Mouse (Mus musculus) adrenal gland, adult 2 months (tissue): ENCODE data around the gene Vipr2. TPM values are rescaled to one million over a fixed set of nuclear protein-coding genes. Genes with fewer than 3 reads are reported as not detected.

Source experiments
- DNase-seq: peaks from one replicate; pipeline ENCODE4 v3.0.0; 2021
- polyA plus RNA-seq: library from polyadenylated mRNA; depleted of rRNA; stranded (reverse); fragments of >200 nt; gene quantifications from 2 replicates; pipeline ENCODE4 v1.2.3, GENCODE M21; 2012
- total RNA-seq, 2 experiments: library from RNA; stranded (reverse); gene quantifications; 2 replicates each; pipeline ENCODE4 v1.2.3; 2021

Gene Vipr2
- total and polyA plus RNA-seq, 3 experiments = 0.28 to 0.38 (median 0.29) TPM

DNA sequence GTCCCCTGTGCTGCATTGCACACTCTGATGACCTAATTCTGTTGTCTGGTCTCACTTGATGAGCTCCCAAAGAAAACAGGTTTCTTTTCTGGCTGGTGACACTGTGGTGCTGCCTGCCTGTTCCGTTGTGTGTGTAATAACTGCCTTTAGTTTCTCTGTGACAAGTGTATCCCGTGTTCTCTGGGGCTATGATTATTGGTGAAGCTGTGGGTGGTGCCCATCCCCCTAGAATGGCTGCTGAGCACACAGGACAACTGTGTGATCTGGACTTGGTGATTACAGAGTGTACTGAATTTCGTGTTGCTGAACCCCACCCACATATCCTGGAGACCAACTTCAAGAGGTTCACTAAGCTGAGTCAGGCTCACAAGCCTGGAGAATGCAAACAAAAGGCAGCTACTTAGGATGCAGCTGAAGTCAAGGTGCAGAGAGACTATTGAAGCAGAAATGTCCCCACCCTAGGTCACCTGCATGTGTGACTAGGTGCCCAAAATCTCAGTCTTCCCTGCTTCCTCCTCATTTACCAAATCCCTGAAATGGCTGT is 18.9 kb downstream of the Vipr2 start:
- DNase-seq = no peak

DNA sequence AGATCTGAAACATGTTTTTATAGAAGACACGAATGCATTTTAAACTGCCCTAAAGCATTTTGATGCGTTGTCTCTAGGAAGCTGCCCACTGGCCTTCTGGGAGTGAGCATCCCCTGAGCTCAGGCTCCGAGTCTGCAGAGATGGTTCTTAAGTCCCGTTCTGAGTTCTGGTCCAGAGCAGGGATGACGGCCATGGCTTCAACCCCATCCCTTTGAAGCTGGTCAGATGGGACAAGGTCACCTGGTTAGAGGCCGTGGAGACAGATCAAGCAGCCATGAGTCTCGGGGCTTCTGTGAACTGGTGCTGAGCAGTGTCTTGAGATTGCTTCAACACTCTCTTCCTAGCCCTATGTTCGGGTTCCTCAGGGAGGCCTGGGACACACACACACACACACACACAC is 19.6 kb downstream of the Vipr2 start:
- no peak for DNase-seq

DNA sequence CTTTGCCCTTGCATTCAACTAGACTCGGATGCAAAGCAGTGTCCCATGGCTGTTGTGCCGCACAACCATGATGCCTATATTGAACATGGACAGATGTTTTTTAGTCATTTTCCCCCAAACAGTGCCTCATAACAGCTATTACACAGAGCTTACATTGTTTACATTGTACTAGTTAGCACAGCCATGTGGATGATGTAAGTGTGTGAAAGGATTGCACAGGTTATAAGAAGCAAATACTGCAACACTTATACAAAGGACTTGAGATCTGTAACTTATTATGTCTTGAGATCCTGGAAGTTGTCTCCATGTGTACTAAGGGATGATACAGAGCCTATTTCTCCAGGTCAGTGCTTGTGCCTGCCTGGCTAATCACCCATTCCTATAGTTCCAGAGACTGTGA is 24.4 kb downstream of the Vipr2 start:
- no peak for DNase-seq

GRCm38 (mm10) chr12:116109451-116110353 is 32.2 kb downstream of the Vipr2 start:
- no peak for DNase-seq

DNA sequence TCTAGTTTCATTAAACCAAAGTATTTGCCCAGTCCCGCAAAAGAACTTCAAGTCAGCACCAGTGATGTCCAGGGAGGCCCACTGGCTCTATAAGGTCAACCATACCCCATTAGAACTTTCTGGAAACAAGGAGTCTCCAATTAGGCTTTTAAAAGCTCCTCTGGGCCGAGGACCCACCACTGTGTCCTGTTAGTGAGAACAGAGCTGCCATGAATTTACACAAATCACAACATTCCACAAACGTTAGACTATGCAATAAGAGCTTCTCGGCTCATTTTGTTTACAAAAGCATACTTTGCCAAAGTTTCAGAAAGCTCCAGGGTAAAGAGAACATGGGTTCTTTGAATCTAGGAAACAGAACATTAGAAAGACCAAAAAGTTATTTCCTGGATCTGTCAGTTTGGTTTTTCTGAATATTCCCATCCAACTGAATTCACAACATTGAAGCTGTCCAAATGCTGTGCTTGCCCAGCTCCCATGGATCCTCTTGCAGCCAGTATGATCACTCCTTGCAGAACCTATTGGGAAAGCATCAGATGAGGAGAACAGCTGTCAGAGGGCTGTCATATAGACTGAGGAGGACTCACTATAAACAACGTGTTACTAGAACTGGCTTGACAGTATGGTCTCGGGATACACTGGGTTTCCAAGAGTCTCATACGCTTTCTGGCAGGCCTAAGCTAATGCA is 33.6 kb downstream of the Vipr2 start:
- no peak for DNase-seq

DNA sequence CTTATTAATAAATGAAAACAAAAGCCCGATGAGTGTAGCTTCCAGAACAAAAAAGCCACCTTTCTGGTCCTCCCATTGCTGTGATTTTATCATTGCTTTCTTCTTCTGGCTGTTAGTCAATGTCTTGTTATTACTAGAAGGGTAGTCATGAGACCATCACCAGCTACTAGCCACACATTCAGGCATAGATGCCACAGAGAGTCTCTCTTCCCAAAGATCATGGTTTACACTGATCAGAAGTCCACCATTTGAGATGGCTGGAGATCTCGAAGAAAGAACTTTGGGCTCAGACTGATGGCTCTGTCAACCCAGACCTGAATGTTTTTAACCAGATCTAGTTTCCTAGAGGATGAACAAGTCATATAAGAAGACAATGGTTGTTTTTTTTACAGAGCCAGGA is 38.3 kb downstream of the Vipr2 start:
- DNase-seq = no peak

- no peak for DNase-seq
Observed at GRCm38 (mm10) chr12:116116455-116116854, 38.9 kb downstream of the Vipr2 start.

- no peak for DNase-seq
Observed at GRCm38 (mm10) chr12:116117352-116117929, 39.9 kb downstream of the Vipr2 start.

GRCm38 (mm10) chr12:116119001-116119400 is 41.5 kb downstream of the Vipr2 start:
- DNase-seq = no peak

DNA sequence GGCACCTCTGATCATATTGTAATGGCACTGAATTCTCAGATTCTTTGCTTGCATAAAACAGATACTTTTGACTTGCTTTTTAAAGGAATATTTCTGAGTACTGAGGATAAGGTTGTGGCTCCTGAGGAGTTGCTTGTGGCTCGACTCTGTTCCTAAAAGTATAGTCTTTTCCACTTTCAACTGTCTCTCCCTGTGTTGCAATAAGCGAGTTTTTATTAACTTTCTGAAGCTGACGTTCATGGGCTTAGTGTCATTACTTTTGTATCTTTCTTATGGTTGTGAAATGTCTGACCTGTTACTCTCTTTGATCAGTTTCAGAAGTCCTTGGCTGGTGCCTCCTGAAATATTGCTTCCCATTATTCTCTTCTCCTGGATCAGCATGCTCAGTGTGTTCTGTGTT is 46.3 kb downstream of the Vipr2 start:
- DNase-seq = no peak

DNA sequence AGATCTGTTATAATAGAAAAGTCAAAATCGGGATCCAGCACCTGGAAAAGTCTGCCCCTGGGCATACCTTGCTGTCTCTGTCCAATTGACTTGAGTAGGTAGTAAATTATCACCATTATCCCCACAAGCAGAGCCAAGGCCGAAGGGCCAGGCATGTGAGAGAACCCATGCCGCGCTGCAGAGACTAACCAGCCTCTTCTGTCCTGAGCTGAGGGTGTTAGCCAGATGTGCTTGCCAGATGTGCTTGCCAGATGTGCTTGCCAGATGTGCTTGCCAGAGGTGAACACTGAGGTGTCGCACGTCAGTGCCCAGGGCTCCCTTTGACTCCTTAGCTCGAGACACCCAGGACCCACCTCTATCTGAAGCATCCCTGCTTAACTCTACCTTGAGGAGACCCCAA is 53.4 kb downstream of the Vipr2 start:
- no peak for DNase-seq

DNA sequence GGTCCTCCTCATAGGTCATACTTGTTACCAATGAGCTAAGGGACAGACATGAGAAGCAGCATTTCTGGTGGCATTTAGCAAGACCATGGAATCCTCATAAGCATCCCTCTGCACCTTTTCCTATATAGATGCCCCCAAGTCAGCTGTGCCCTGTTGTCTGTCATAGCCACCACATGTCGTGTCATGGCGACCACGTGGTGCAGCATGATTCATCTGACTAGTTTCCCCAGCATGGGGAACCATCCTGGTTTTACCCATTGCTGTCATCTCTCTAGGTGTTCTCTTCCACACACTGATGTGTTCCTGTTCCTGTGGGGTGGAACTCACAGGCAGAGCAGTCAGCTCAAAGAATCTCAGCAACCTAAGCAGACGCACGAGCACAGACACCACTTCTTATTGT is 55.4 kb downstream of the Vipr2 start:
- no peak for DNase-seq

DNA sequence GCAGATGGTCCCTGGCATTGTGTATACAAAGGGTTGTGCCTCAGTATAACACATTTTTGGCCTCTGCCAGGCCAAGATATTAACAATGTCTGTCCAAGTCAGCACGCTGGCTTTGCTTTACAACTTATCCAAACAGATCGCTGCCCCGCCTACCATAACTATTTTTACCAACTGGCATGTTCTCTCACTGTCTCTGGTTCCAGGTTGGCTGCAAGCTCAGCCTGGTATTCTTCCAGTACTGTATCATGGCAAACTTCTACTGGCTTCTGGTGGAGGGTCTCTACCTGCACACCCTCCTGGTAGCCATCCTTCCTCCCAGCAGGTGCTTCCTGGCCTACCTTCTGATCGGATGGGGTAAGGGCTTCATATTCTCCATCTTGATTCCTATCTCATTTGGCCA is 58.4 kb downstream of the Vipr2 start:
- DNase-seq = no peak

DNA sequence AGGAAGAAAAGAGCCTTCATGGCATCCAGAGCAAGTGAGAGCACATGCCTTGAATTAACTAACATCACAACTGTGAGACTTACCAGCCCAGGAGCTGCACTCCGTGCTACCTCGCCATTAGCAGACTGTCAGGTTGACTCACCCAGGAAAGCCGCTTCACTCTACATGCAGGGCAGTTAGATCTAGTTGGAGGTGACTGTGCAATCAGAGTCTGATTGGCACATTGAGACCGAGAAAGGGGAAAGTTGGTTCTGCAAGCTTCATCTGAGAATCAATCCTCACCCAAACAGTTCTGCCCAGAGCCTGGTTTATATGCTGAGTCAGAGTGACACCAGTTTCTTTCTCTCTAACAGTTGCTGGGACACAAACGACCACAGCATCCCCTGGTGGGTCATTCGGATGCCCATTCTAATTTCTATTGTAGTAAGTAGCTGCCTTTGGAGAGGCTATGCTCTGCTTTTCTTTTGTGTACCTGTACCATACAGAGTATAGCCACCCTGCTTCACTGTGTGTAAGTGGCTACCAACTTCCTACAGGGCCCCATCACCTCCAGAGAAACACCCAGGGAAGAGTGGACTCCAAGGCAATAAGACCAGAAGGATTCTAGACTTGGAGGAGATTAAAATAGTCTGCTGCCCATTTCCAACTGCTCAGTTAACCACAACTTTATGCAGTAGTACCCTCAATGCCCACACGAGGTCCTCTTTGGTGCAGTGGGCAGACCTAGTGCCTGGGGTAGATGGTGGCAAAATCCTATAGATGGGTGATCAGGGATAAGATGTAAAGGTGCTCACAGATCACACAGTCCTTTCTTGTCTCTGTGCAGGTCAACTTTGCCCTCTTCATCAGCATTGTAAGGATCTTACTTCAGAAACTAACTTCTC is 61.0 kb downstream of the Vipr2 start:
- DNase-seq = no peak

DNA sequence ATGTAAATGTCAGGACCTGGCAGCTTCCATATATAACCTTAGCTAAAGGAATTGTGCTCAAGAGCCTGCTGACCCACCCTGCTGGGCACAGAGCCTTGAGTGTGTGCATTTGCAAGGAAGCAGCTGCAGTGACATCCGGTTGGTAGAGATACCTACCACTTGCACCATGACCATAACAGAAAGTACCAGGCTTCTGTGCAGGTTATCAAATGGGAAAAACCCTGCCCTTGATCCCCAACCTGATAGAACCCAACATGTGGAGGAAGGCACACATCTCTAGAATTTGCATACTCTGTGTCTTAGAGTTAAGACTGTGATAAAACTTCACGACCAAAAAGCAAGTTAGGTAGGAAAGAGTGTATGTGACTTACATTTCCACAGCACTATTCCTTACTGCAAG is 63.1 kb downstream of the Vipr2 start:
- DNase-seq = no peak

GRCm38 (mm10) chr12:116141816-116142215 is 64.3 kb downstream of the Vipr2 start:
- DNase-seq = no peak

DNA sequence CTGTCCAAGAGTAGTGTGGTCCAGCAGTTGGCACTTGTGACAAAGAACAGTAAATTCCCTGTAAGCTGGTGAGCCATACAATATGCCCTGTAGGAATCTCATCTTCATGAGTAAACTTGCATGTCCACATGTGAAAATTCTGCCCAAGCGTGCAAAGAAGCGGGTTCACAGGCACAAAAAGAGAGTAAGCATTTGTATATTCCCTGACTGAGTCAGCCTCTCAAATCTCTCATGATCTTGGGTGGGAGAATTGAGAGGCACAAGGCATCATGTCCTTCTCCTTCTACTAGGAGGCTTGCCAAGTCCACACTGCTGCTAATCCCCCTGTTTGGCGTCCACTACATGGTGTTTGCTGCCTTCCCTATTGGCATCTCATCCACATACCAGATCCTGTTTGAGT is 64.9 kb downstream of the Vipr2 start:
- DNase-seq = no peak

DNA sequence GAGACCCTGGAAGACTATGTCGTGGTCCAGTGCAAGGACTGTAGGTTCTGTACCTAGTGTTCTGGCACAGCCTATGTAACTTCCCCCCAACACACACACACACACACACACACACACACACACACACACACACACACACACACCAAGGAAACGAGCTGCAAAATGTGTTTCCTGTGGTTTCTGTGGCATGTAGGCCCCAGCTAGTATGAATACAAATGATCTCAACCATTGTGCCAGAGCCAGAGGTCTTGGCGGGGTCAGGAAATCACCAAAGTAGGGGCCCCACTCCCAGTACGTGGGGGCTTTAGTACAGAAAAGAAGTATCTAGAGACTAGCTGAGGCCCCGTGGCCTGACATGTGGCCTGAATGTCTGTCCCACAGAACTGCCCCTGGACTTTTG is 67.7 kb downstream of the Vipr2 start:
- DNase-seq = no peak

GRCm38 (mm10) chr12:116145686-116146085 is 68.2 kb downstream of the Vipr2 start:
- no peak for DNase-seq

GRCm38 (mm10) chr12:116146996-116147634 is 69.6 kb downstream of the Vipr2 start:
- DNase-seq = no peak

GRCm38 (mm10) chr12:116152866-116153428 is 75.4 kb downstream of the Vipr2 start:
- no peak for DNase-seq
